Mouse (Mus musculus): ENCODE data around the gene Etfb. TPM values are rescaled to one million over a fixed set of nuclear protein-coding genes. Genes with fewer than 3 reads are reported as not detected.

The Etfb gene
- polyA plus RNA-seq, 1 experiment from 2014 or later: 831 TPM

DNA sequence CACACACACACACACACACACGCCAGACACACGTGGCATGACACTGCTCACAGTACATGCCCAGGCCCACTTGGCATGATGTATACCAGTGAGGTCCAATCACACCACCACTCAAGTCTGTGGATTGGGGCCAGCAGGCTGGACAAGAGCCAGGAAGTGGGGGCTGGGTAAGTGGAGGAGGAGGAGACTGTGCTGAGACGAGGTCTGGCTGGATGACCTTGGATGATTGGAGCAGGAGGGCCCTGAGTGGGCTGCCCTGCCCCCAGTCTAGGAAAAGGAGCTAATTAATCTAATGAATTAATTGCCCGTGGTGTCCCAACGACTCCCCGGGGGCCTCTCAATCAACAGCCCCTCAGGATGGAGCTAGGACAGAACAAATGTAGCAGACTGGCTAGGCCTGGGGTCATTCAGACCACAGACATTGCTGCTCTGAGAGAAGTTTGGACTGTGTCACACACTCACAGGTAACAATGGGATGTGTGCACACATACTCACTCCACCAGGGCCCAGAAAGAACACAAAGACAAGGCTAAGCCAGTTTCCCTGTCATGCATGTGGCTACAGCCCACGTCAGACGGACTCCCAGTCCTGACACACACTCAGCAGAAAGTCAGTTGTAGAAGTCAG lies 38.3 kb downstream of the Etfb start:
- Histone ChIP-seq H3K4me2 (ENCODE audit: low read depth, low read length) (no peak overlapping the region), H3K9me3 (replicated peaks; ENCODE audit: control insufficient read depth, low read length) (no peaks in the 10 kb centered on the region), H3K36me3 (ENCODE audit: control insufficient read depth, insufficient read depth) (no peaks in the 10 kb centered on the region), H3K4me1 (ENCODE audit: control insufficient read depth, insufficient read depth, low read length) (peaks cover 3% of the 10 kb centered on the region; the same call in 1 of the 2 replicates), H3K9ac (ENCODE audit: low read length) (no peak overlapping the region), H3K4me3 (ENCODE audit: low read length) (no peak overlapping the region), H3K27me3 (ENCODE audit: control insufficient read depth, insufficient read depth, low read length) (peaks cover 11% of the 10 kb centered on the region), H3K27ac (ENCODE audit: low read length) (no peak overlapping the region)
- peak; percentile 62 for ATAC-seq (replicated peaks; ENCODE audit: extremely low read depth, insufficient read depth, low FRiP score)
- 58% methylated on average over 8 of the region's 8 CpGs for WGBS

DNA sequence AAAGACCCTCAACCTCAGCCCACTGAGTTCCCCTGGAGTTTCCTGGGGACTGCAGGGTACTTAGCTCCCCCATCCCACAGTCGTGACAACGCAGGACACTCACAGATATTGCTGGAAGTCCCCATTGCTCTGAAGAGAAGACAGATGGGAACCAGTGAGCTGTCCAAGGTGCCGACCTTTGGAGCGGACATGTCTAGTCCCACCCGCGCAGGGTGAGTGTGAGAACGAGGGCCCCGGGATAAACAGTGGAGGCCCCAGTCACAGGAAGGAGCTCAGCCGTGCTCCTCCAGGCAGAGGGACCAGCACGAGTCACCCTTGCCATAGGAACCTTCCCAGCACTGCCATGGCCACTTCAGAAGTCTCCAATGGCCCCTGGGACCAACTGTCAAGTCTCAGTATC lies 39.4 kb downstream of the Etfb start:
- Histone ChIP-seq H3K4me3 (ENCODE audit: low read length) (no peak overlapping the region), H3K4me1 (ENCODE audit: control insufficient read depth, insufficient read depth, low read length) (peaks cover 3% of the 10 kb centered on the region; the same call in 1 of the 2 replicates), H3K4me2 (ENCODE audit: low read depth, low read length) (no peak overlapping the region), H3K9me3 (replicated peaks; ENCODE audit: control insufficient read depth, low read length) (no peaks in the 10 kb centered on the region), H3K9ac (ENCODE audit: low read length) (no peak overlapping the region), H3K27ac (ENCODE audit: low read length) (no peak overlapping the region), H3K36me3 (ENCODE audit: control insufficient read depth, insufficient read depth) (no peaks in the 10 kb centered on the region), H3K27me3 (ENCODE audit: control insufficient read depth, insufficient read depth, low read length) (0 out of 2 replicates have a peak, but pooled peaks cover 2% of the 10 kb centered on the region)
- no peak for ATAC-seq (replicated peaks; ENCODE audit: extremely low read depth, insufficient read depth, low FRiP score)
- WGBS: 3% methylated on average over 10 of the region's 10 CpGs

DNA sequence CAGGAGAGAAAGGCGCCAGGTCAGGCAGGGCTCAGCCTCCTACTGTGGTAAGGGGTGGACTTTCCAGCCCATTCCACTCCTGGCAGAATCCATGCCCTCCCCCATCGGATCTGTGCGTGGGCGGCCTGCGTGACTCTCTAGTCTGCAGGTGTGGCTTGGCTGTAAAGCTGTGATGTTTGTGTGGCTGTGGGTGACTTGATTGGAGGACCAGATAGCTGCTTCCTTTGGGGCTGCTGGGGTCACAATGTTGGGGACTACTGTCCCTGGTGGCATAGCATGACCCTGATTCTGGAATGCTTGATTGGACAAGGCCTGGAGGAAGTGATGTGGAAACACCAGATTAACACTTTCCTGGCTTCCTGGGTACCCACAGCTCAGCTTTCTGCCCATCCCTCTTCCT lies 44.8 kb downstream of the Etfb start:
- H3K27me3 ChIP-seq (ENCODE audit: control insufficient read depth, insufficient read depth, low read length): peaks cover 26% of the 10 kb centered on the region
- no peaks in the 10 kb centered on the region for H3K36me3 ChIP-seq (ENCODE audit: control insufficient read depth, insufficient read depth)
- no peak for ATAC-seq (replicated peaks; ENCODE audit: extremely low read depth, insufficient read depth, low FRiP score)
- no peak overlapping the region for H3K27ac ChIP-seq (ENCODE audit: low read length)
- no peaks in the 10 kb centered on the region for H3K9me3 ChIP-seq (replicated peaks; ENCODE audit: control insufficient read depth, low read length)
- no peak overlapping the region for H3K4me2 ChIP-seq (ENCODE audit: low read depth, low read length)
- H3K4me1 ChIP-seq (ENCODE audit: control insufficient read depth, insufficient read depth, low read length): no peaks in the 10 kb centered on the region
- 38% methylated on average over 5 of the region's 5 CpGs for WGBS
- no peak overlapping the region for H3K9ac ChIP-seq (ENCODE audit: low read length)
- no peak overlapping the region for H3K4me3 ChIP-seq (ENCODE audit: low read length)

DNA sequence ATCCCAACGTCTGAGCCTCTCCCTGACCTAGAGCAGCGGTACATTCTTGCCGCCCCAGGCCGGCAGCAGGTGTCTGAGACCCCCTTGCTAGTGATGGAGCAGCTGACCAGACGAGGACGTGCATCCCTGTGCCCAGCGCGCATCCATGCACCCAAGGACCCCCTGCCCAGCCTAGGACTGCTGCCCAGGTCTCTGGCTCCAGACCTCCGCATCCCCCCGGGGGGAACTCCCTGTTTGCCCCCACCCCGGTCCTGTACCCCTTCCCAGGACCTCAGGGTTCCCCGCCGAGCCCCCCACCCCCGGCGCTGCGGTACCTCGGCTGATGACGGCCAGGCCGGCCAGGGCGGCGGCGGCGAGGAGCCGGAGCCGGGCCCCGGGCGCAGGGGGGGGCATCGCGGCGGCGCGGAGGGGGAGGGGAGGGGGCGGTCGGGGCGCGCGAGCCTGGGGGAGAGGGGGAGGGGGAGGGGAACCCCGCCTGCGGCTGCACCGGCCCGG lies 45.8 kb downstream of the Etfb start, which contains the start of gene Iglon5:
Iglon5 (minus strand) TSS at position 445 of the 495 bp plus-strand sequence.
- H3K4me3 ChIP-seq (ENCODE audit: low read length): peak within 1 kb of the TSS; percentile 39
- ATAC-seq (replicated peaks; ENCODE audit: extremely low read depth, insufficient read depth, low FRiP score): no peak
- no peaks in the 10 kb centered on the region for H3K9me3 ChIP-seq (replicated peaks; ENCODE audit: control insufficient read depth, low read length)
- no peaks in the 10 kb centered on the region for H3K4me1 ChIP-seq (ENCODE audit: control insufficient read depth, insufficient read depth, low read length)
- H3K36me3 ChIP-seq (ENCODE audit: control insufficient read depth, insufficient read depth): no peaks in the 10 kb centered on the region
- H3K9ac ChIP-seq (ENCODE audit: low read length): 0 out of 2 replicates have a peak within 1 kb of the TSS, but pooled peaks have one; percentile 31
- peak within 1 kb of the TSS; percentile 59 for H3K4me2 ChIP-seq (ENCODE audit: low read depth, low read length)
- WGBS: 2% methylated on average over 22 of the region's 41 CpGs
- peaks cover 28% of the 10 kb centered on the region for H3K27me3 ChIP-seq (ENCODE audit: control insufficient read depth, insufficient read depth, low read length)
- no peak within 1 kb of the TSS for H3K27ac ChIP-seq (ENCODE audit: low read length)

DNA sequence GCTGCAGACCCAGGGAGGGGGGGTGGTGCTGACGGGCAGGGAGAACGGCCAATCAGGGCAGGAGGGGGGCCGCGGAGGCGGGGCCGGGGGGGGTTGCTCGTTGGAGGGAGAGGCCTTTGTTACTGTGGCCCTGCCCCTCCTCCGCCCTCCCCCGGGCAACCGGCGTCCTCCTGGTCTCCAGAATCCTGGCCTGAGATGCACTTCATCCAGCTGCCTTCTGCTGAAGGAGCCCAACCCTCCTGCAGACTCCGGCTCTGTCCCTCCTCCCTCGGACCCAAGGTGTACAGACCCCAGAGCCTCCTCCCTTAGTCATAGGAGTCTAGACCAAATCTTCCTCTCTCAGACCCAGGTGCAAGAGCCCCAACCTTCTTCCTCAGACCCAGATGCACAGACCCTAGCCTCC lies 46.3 kb downstream of the Etfb start:
- H3K4me2 ChIP-seq (ENCODE audit: low read depth, low read length): peak overlapping the region; percentile 59
- H3K27me3 ChIP-seq (ENCODE audit: control insufficient read depth, insufficient read depth, low read length): peaks cover 31% of the 10 kb centered on the region
- no peaks in the 10 kb centered on the region for H3K9me3 ChIP-seq (replicated peaks; ENCODE audit: control insufficient read depth, low read length)
- H3K4me1 ChIP-seq (ENCODE audit: control insufficient read depth, insufficient read depth, low read length): no peaks in the 10 kb centered on the region
- H3K4me3 ChIP-seq (ENCODE audit: low read length): peak overlapping the region; percentile 39
- peak; percentile 45 for ATAC-seq (replicated peaks; ENCODE audit: extremely low read depth, insufficient read depth, low FRiP score)
- no peak overlapping the region for H3K9ac ChIP-seq (ENCODE audit: low read length)
- H3K27ac ChIP-seq (ENCODE audit: low read length): no peak overlapping the region
- no peaks in the 10 kb centered on the region for H3K36me3 ChIP-seq (ENCODE audit: control insufficient read depth, insufficient read depth)
- WGBS: 0% methylated on average over 6 of the region's 13 CpGs

DNA sequence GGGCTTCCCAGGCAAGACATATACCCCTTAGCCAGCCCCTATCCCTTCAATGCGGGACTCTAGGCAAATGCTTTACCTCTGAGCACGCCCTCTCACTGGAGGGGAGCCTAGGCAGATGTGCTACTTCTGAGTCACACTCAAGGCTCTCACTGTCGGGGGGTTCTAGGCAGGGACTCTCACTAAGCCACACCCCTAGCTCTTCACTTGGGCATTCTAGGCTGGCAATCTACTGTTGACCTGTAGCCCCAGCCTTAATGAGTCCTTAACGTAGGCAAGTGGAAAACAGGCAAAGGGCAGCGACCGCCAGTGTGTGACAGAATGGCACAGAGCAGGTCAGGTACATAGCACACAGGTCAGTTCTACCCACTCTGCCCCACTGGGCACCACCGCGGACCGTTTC lies 47.0 kb downstream of the Etfb start:
- H3K27me3 ChIP-seq (ENCODE audit: control insufficient read depth, insufficient read depth, low read length): peaks cover 35% of the 10 kb centered on the region
- no peaks in the 10 kb centered on the region for H3K36me3 ChIP-seq (ENCODE audit: control insufficient read depth, insufficient read depth)
- no peaks in the 10 kb centered on the region for H3K9me3 ChIP-seq (replicated peaks; ENCODE audit: control insufficient read depth, low read length)
- H3K9ac ChIP-seq (ENCODE audit: low read length): no peak overlapping the region
- no peak overlapping the region for H3K27ac ChIP-seq (ENCODE audit: low read length)
- no peak overlapping the region for H3K4me2 ChIP-seq (ENCODE audit: low read depth, low read length)
- WGBS: 54% methylated on average over 9 of the region's 9 CpGs
- no peak overlapping the region for H3K4me3 ChIP-seq (ENCODE audit: low read length)
- no peak for ATAC-seq (replicated peaks; ENCODE audit: extremely low read depth, insufficient read depth, low FRiP score)
- H3K4me1 ChIP-seq (ENCODE audit: control insufficient read depth, insufficient read depth, low read length): no peaks in the 10 kb centered on the region

DNA sequence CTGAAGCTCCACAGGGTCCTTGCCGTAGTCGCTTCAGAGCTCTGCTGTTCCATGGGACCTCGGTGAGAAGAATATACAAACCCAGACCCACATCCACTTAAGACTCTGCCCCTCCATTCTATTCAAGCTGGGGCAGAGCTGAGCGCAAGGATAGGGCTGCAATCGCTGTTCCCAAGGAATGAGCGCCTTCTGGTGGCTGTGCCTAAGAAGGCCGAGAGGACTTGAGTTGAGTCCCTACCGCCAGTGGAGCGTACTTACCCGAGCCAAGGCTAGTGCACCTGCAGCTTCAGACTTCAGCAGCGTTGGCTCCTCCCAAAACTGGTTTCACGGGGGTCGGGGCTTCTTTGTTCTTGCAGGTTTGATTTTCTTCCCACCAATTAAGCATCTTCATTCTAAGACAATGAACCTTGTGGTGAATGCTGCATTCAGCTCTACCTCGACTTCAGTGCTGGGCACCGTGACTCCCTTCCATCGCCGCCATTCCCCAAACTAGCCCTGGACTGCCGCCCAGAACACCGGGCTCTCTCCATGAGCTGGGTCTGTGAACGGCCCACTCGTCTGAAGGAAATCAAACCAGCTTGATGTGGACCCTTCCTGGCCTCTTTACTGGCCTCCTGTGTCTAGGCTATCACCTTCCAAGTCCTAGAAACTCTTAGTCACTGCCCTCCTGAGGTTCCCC lies 51.6 kb downstream of the Etfb start:
- WGBS: 17% methylated on average over 21 of the region's 21 CpGs
- ATAC-seq (replicated peaks; ENCODE audit: extremely low read depth, insufficient read depth, low FRiP score): no peak; the same call in 1 of the 2 replicates
- no peak overlapping the region for H3K9ac ChIP-seq (ENCODE audit: low read length)
- no peaks in the 10 kb centered on the region for H3K9me3 ChIP-seq (replicated peaks; ENCODE audit: control insufficient read depth, low read length)
- no peak overlapping the region for H3K4me3 ChIP-seq (ENCODE audit: low read length)
- no peaks in the 10 kb centered on the region for H3K36me3 ChIP-seq (ENCODE audit: control insufficient read depth, insufficient read depth)
- H3K4me1 ChIP-seq (ENCODE audit: control insufficient read depth, insufficient read depth, low read length): no peaks in the 10 kb centered on the region
- H3K27ac ChIP-seq (ENCODE audit: low read length): no peak overlapping the region
- H3K27me3 ChIP-seq (ENCODE audit: control insufficient read depth, insufficient read depth, low read length): peaks cover 19% of the 10 kb centered on the region
- no peak overlapping the region for H3K4me2 ChIP-seq (ENCODE audit: low read depth, low read length)
